Mouse (Mus musculus) neural tube, embryonic 10.5 days (tissue): ENCODE data around the gene Rbmxl2.

Source experiments
- DNase-seq: peaks from one replicate; pipeline ENCODE4 v3.0.0-alpha.2; 2017; ENCODE audit warnings: low spot score; ENCODE audit errors: extremely low spot score

Rbmxl2 gene

GRCm38 (mm10) chr7:107209204-107209860, at the start of gene Rbmxl2:
Gene Rbmxl2 (plus strand): TSS chr7:107209445.
- DNase-seq, result peak; percentile 24

- DNase-seq, result no peak
These were observed 42.6 kb upstream of the Rbmxl2 start, which contains the start of gene Nlrp14 for GRCm38 (mm10) chr7:107166690-107167089. Gene Nlrp14 (plus strand): TSS chr7:107166990.

- no peak for DNase-seq
These were observed 28.8 kb upstream of the Rbmxl2 start for GRCm38 (mm10) chr7:107180406-107180805.

- no peak for DNase-seq
These were observed 7.4 kb upstream of the Rbmxl2 start for GRCm38 (mm10) chr7:107201817-107202216.

- DNase-seq, result no peak
These were observed 1.4 kb upstream of the Rbmxl2 start for GRCm38 (mm10) chr7:107207843-107208242.

- peak; percentile 18 for DNase-seq
These were observed 906 bp downstream of the Rbmxl2 start for GRCm38 (mm10) chr7:107210126-107210576.

GRCm38 (mm10) chr7:107215723-107216122, 6.5 kb downstream of the Rbmxl2 start:
- DNase-seq, result no peak

GRCm38 (mm10) chr7:107216845-107217244, 7.6 kb downstream of the Rbmxl2 start:
- no peak for DNase-seq

GRCm38 (mm10) chr7:107236854-107237253, 27.6 kb downstream of the Rbmxl2 start:
- DNase-seq, result no peak

- DNase-seq, result no peak
These were observed 28.3 kb downstream of the Rbmxl2 start for GRCm38 (mm10) chr7:107237498-107237897.

GRCm38 (mm10) chr7:107241371-107241883, 32.2 kb downstream of the Rbmxl2 start:
- no peak for DNase-seq

GRCm38 (mm10) chr7:107250211-107250985, 41.2 kb downstream of the Rbmxl2 start:
- DNase-seq, result no peak

- DNase-seq, result no peak
These were observed 44.1 kb downstream of the Rbmxl2 start for GRCm38 (mm10) chr7:107253355-107253754.

GRCm38 (mm10) chr7:107259936-107260335, 50.7 kb downstream of the Rbmxl2 start:
- no peak for DNase-seq
